In genomic region chr17:46328723-46329122, GRCm38 (mm10) we compare ENCODE assay signal across 9 mouse cellular contexts. TPM values are rescaled to one million over a fixed set of nuclear protein-coding genes. Genes with fewer than 3 reads are reported as not detected.
DNase-seq lines count a peak whose midpoint lies in the region; ATAC-seq and TF ChIP-seq lines count a peak whose summit lies in the region.
"Had no signal": no experiment of that assay in that cellular context is flagged by ENCODE, and none has a peak within 500 bp of the region (broad histone marks: within the 10 kb centered on the region; RNA-seq: fewer than 3 reads in every experiment).

No protein-coding gene starts in this region.

- H3K4me1 ChIP-seq in embryonic facial prominence, embryonic 12.5 days: no peaks in the 10 kb centered on the region
- 0 out of 2 replicates have a peak, but pooled peaks cover 7% of the 10 kb centered on the region for H3K4me1 ChIP-seq in intestine, embryonic 16.5 days (ENCODE audit: control insufficient read depth, insufficient read depth, low read length)
- H3K4me1 ChIP-seq in neural tube, embryonic 14.5 days (ENCODE audit: control insufficient read depth, insufficient read depth, low read length): peaks cover 9% of the 10 kb centered on the region; the same call in 1 of the 2 replicates

- no peaks in the 10 kb centered on the region for H3K9me3 ChIP-seq in embryonic facial prominence, embryonic 12.5 days
- no peaks in the 10 kb centered on the region for H3K9me3 ChIP-seq in intestine, embryonic 16.5 days (ENCODE audit: control insufficient read depth, low read length)
- H3K9me3 ChIP-seq in neural tube, embryonic 14.5 days (ENCODE audit: control insufficient read depth, low read length): no peaks in the 10 kb centered on the region

- H3K4me3 ChIP-seq in layer of hippocampus, adult 2 months: peak overlapping the region; percentile 84
- H3K4me3 ChIP-seq in embryonic facial prominence, embryonic 12.5 days: no peak overlapping the region
- peak overlapping the region; percentile 84; the same call in 1 of the 2 replicates for H3K4me3 ChIP-seq in intestine, embryonic 16.5 days (ENCODE audit: low read length)
- H3K4me3 ChIP-seq in neural tube, embryonic 14.5 days (ENCODE audit: low read depth, low read length): peak overlapping the region; percentile 56

- peak overlapping the region; percentile 76 for H3K4me2 ChIP-seq in embryonic facial prominence, embryonic 12.5 days (replicated peaks)
- H3K4me2 ChIP-seq in intestine, embryonic 16.5 days (ENCODE audit: low read depth, low read length): peak overlapping the region; percentile 88
- H3K4me2 ChIP-seq in neural tube, embryonic 14.5 days (ENCODE audit: low read depth, low read length): peak overlapping the region; percentile 56

- H3K27me3 ChIP-seq in embryonic facial prominence, embryonic 12.5 days: no peaks in the 10 kb centered on the region
- H3K27me3 ChIP-seq in intestine, embryonic 16.5 days (replicated peaks; ENCODE audit: control insufficient read depth, insufficient read depth, low read length): no peaks in the 10 kb centered on the region
- no peaks in the 10 kb centered on the region for H3K27me3 ChIP-seq in neural tube, embryonic 14.5 days (ENCODE audit: control insufficient read depth, insufficient read depth, low read length)

- no peak for DNase-seq in layer of hippocampus, adult 2 months (ENCODE audit: low spot score in 2 of 2)
- DNase-seq in layer of hippocampus, adult 18-20 months (ENCODE audit: low spot score in 2 of 2): no peak
- DNase-seq in gastrocnemius, adult 18-20 months (ENCODE audit: low spot score): no peak
- no peak for DNase-seq in left cerebral cortex, adult 9 months (ENCODE audit: low spot score in 2 of 2)
- DNase-seq in cerebellum, adult 9-11 months: no peak

- WGBS in embryonic facial prominence, embryonic 12.5 days: 73% methylated on average over 6 of the region's 6 CpGs
- 64% methylated on average over 6 of the region's 6 CpGs for WGBS in intestine, embryonic 16.5 days
- 72% methylated on average over 6 of the region's 6 CpGs for WGBS in neural tube, embryonic 14.5 days

- peaks cover 4% of the 10 kb centered on the region; the same call in 1 of the 2 replicates for H3K36me3 ChIP-seq in embryonic facial prominence, embryonic 12.5 days
- no peaks in the 10 kb centered on the region for H3K36me3 ChIP-seq in intestine, embryonic 16.5 days (ENCODE audit: control insufficient read depth, insufficient read depth, low read length)
- H3K36me3 ChIP-seq in neural tube, embryonic 14.5 days (ENCODE audit: control insufficient read depth, insufficient read depth, low read length): no peaks in the 10 kb centered on the region

- no peak for ATAC-seq in embryonic facial prominence, embryonic 12.5 days (ENCODE audit: insufficient number of reproducible peaks, insufficient read depth, low FRiP score, low TSS enrichment)
- ATAC-seq in intestine, embryonic 16.5 days: no peak
- ATAC-seq in neural tube, embryonic 14.5 days (ENCODE audit: low read depth): no peak

- H3K27ac ChIP-seq in layer of hippocampus, adult 2 months: peak overlapping the region; percentile 94
- H3K27ac ChIP-seq in embryonic facial prominence, embryonic 12.5 days: no peak overlapping the region
- H3K27ac ChIP-seq in intestine, embryonic 16.5 days (ENCODE audit: low read length): no peak overlapping the region
- peak overlapping the region; percentile 29; the same call in 1 of the 2 replicates for H3K27ac ChIP-seq in neural tube, embryonic 14.5 days (ENCODE audit: low read depth, low read length)

- no peak for TF ChIP-seq CTCF in layer of hippocampus, adult 2 months (conservative IDR thresholded peaks at IDR 0.05)

- no peak overlapping the region for H3K9ac ChIP-seq in embryonic facial prominence, embryonic 12.5 days
- H3K9ac ChIP-seq in intestine, embryonic 16.5 days (ENCODE audit: low read depth, low read length): no peak overlapping the region
- H3K9ac ChIP-seq in neural tube, embryonic 14.5 days (replicated peaks; ENCODE audit: low read depth, low read length): no peak overlapping the region

RNA-seq across cellular contexts. Expression of gene Abcc10, which starts 0.6 kb away (rescaled TPM):
- total RNA-seq in layer of hippocampus, adult 2 months (2021): 1 to 10 TPM; 8.9 to 9.7 TPM
- total RNA-seq in layer of hippocampus, adult 18-20 months (2021): 1 to 10 TPM; 7.7 to 8.6 TPM
- polyA plus RNA-seq in embryonic facial prominence, embryonic 12.5 days (2016; fragmentation: Nextera tagmentation; extraction: Ambion mirVana): 7.6 and 8.3 TPM in 2 replicates
- 7.9 and 9.0 TPM in 2 replicates for polyA plus RNA-seq in intestine, embryonic 16.5 days (2015; fragmentation: Nextera tagmentation; extraction: Ambion mirVana)
- polyA plus RNA-seq in neural tube, embryonic 14.5 days (2014; fragmentation: Nextera tagmentation; extraction: Ambion mirVana): 9.3 and 9.9 TPM in 2 replicates
- total RNA-seq in gastrocnemius, adult 18-20 months (2021): 1 to 10 TPM; 1.9 to 2.9 TPM

RNA-seq across cellular contexts. Expression of gene Dlk2, which starts 31.5 kb away (rescaled TPM):
- 10 to 100 TPM; 52.5 to 53.5 TPM for total RNA-seq in layer of hippocampus, adult 2 months (2021)
- 10 to 100 TPM; 47.4 to 49.0 TPM for total RNA-seq in layer of hippocampus, adult 18-20 months (2021)
- polyA plus RNA-seq in embryonic facial prominence, embryonic 12.5 days (2016; fragmentation: Nextera tagmentation; extraction: Ambion mirVana): 4.5 and 5.5 TPM in 2 replicates
- polyA plus RNA-seq in intestine, embryonic 16.5 days (2015; fragmentation: Nextera tagmentation; extraction: Ambion mirVana): 0.54 and 0.69 TPM in 2 replicates
- 13.8 and 18.8 TPM in 2 replicates for polyA plus RNA-seq in neural tube, embryonic 14.5 days (2014; fragmentation: Nextera tagmentation; extraction: Ambion mirVana)
- total RNA-seq in gastrocnemius, adult 18-20 months (2021): not detected
- total RNA-seq: adrenal gland, postnatal 25 days had no signal

RNA-seq across cellular contexts. Expression of gene Tjap1, which starts 45.9 kb away (rescaled TPM):
- 10 to 100 TPM; 54.0 to 56.7 TPM for total RNA-seq in layer of hippocampus, adult 2 months (2021)
- total RNA-seq in layer of hippocampus, adult 18-20 months (2021): 10 to 100 TPM; 44.1 to 47.2 TPM
- 64.0 and 66.4 TPM in 2 replicates for polyA plus RNA-seq in embryonic facial prominence, embryonic 12.5 days (2016; fragmentation: Nextera tagmentation; extraction: Ambion mirVana)
- polyA plus RNA-seq in intestine, embryonic 16.5 days (2015; fragmentation: Nextera tagmentation; extraction: Ambion mirVana): 27.0 and 29.6 TPM in 2 replicates
- polyA plus RNA-seq in neural tube, embryonic 14.5 days (2014; fragmentation: Nextera tagmentation; extraction: Ambion mirVana): 21.8 and 24.7 TPM in 2 replicates
- total RNA-seq in gastrocnemius, adult 18-20 months (2021): 10 to 100 TPM; 32.1 to 48.1 TPM

RNA-seq across cellular contexts. Expression of gene Zfp318, which starts 54.8 kb away (rescaled TPM):
- total RNA-seq in layer of hippocampus, adult 2 months (2021): 10 to 100 TPM; 57.4 to 70.5 TPM
- 10 to 100 TPM; 46.3 to 53.0 TPM for total RNA-seq in layer of hippocampus, adult 18-20 months (2021)
- polyA plus RNA-seq in embryonic facial prominence, embryonic 12.5 days (2016; fragmentation: Nextera tagmentation; extraction: Ambion mirVana): 16.9 and 18.2 TPM in 2 replicates
- polyA plus RNA-seq in intestine, embryonic 16.5 days (2015; fragmentation: Nextera tagmentation; extraction: Ambion mirVana): 2.3 and 2.8 TPM in 2 replicates
- 30.0 and 32.5 TPM in 2 replicates for polyA plus RNA-seq in neural tube, embryonic 14.5 days (2014; fragmentation: Nextera tagmentation; extraction: Ambion mirVana)
- 10 to 100 TPM; 14.0 to 15.5 TPM for total RNA-seq in gastrocnemius, adult 18-20 months (2021)

Comparison
In these comparisons a context has a peak if more than half of its experiments do, and no peak if none do; other contexts are left out.
1. H3K27ac ChIP-seq: peak in layer of hippocampus, adult 2 months (single experiment) and neural tube, embryonic 14.5 days (single experiment); none in embryonic facial prominence, embryonic 12.5 days (single experiment) and intestine, embryonic 16.5 days (single experiment).
2. RNA of gene Dlk2, which starts 31.5 kb away (total RNA-seq): 52.5 to 53.5 TPM in layer of hippocampus, adult 2 months and 47.4 to 49.0 TPM in layer of hippocampus, adult 18-20 months; not detected in gastrocnemius, adult 18-20 months; every median in the first group is over 10 times any median in the second.
3. Peak in every context shown above with its lines, with median percentiles within 50 percentile points of each other: H3K4me2 ChIP-seq.